Mouse (Mus musculus) liver, adult 2 months (tissue): ENCODE results near the gene Gm364.

Experiments used
- CTCF ChIP-seq: fragments of 200-500 bp; IDR thresholded peaks from 2 replicates; pipeline ENCODE4 v1.5.1; 2011; ENCODE audit warnings: low read depth, low read length, control low read depth
- POLR2A ChIP-seq: fragments of 200-500 bp; IDR thresholded peaks from 2 replicates; pipeline ENCODE4 v1.6.1; 2011; ENCODE audit warnings: low read length, control low read depth; ENCODE audit not compliant: insufficient read depth; ENCODE audit errors: extremely low read depth

DNA sequence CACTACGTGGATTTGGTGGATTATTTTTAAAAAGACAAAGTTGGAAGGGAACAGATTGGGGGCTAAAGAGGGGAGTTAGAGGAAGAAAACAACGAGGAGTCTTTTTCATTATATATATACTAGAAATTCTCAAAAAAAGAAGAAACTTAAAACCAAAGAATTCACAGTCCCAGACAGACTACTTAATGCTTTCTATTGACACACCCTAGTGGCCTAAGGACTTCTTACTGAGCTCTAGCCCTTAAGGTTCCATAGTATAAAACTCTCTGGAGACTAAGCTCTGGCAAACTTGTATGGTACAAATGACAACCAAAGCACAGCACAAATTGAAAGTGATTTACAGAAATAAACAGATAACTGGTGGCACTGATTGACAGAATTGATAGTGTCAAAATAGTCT, 34.9 kb upstream of the Gm364 start:
- TF ChIP-seq CTCF (no peak), POLR2A (no peak)
